Mouse (Mus musculus) cerebellum, postnatal 10 days (tissue): ENCODE measurements at regions not wholly inside any gene's neighbourhood (a gene's known extent, or its start where the extent isn't known, plus 50 kb on each side); places are given as distances from the start of the nearest gene placed in this dataset.
A peak's percentile ranks its signal among the peaks of the same experiment; 100 is the strongest.

Experiments
- DNase-seq, 2 experiments: peaks; one replicate each; pipeline ENCODE4 v3.0.0; 2021; ENCODE audit warnings: mixed read lengths in 2 of 2

- no peak for DNase-seq
Observed at GRCm38 (mm10) chr14:58967163-58967562, 175.5 kb downstream of the 1700129C05Rik start.

GRCm38 (mm10) chr14:58944958-58945357, 197.7 kb downstream of the 1700129C05Rik start:
- DNase-seq = no peak

- DNase-seq = no peak
Observed at GRCm38 (mm10) chr14:58943267-58943765, 199.4 kb downstream of the 1700129C05Rik start.

- peak; percentile 88 for DNase-seq
Observed at GRCm38 (mm10) chr14:58939086-58939485, 203.6 kb downstream of the 1700129C05Rik start.

GRCm38 (mm10) chr14:58938601-58938970, 204.1 kb downstream of the 1700129C05Rik start:
- DNase-seq = peak; percentile 64 to 66

GRCm38 (mm10) chr14:58937791-58938600, 204.7 kb downstream of the 1700129C05Rik start:
- DNase-seq = peak; percentile 81 to 87

GRCm38 (mm10) chr14:58937331-58937730, 205.4 kb downstream of the 1700129C05Rik start:
- DNase-seq = peak; percentile 66 to 74

GRCm38 (mm10) chr14:58936131-58936530, 206.6 kb downstream of the 1700129C05Rik start:
- no peak for DNase-seq

- DNase-seq = peak; percentile 11 to 24
Observed at GRCm38 (mm10) chr14:58917853-58918252, 224.8 kb downstream of the 1700129C05Rik start.

GRCm38 (mm10) chr14:58917228-58917627, 225.5 kb downstream of the 1700129C05Rik start:
- no peak for DNase-seq

- DNase-seq = peak; percentile 8 to 16
Observed at GRCm38 (mm10) chr14:58914937-58915336, 227.8 kb downstream of the 1700129C05Rik start.

GRCm38 (mm10) chr14:58910846-58911245, 231.8 kb downstream of the 1700129C05Rik start:
- DNase-seq = no peak

- no peak for DNase-seq
Observed at GRCm38 (mm10) chr14:58907932-58908331, 234.8 kb downstream of the 1700129C05Rik start.

GRCm38 (mm10) chr14:58907359-58907758, 235.3 kb downstream of the 1700129C05Rik start:
- DNase-seq = no peak

GRCm38 (mm10) chr14:58906631-58907030, 236.1 kb downstream of the 1700129C05Rik start:
- DNase-seq = no peak

GRCm38 (mm10) chr14:58868176-58868949, 274.3 kb downstream of the 1700129C05Rik start:
- peak; percentile 8 to 16 for DNase-seq

GRCm38 (mm10) chr14:58867396-58868107, 275.1 kb downstream of the 1700129C05Rik start:
- DNase-seq = peak in 1 of 2 experiments; percentile 9

- DNase-seq = no peak
Observed at GRCm38 (mm10) chr14:58854871-58855270, 287.8 kb downstream of the 1700129C05Rik start.

- DNase-seq = no peak
Observed at GRCm38 (mm10) chr14:58844565-58844964, 298.1 kb downstream of the 1700129C05Rik start.

GRCm38 (mm10) chr14:58842196-58842886, 300.4 kb downstream of the 1700129C05Rik start:
- no peak for DNase-seq

- DNase-seq = no peak
Observed at GRCm38 (mm10) chr14:58822938-58823337, 319.8 kb downstream of the 1700129C05Rik start.

GRCm38 (mm10) chr14:58817961-58818504, 324.7 kb downstream of the 1700129C05Rik start:
- peak; percentile 59 to 68 for DNase-seq
